Mouse (Mus musculus): ENCODE results near the gene Il6st. TPM values are rescaled to one million over a fixed set of nuclear protein-coding genes. Genes with fewer than 3 reads are reported as not detected.
"Not testable (repeated sequence)": the region's sequence is repeated elsewhere in the genome, so short reads cannot be mapped to it uniquely, and the experiment has no call there.

Il6st gene
- 100 to 1,000 TPM; 261 TPM for total RNA-seq (2021)
- long read RNA-seq, experiment 1, full-length matches to known transcripts: 9 of 58 reads
- long read RNA-seq, experiment 1, partial matches to known transcripts: 10 of 58 reads
- long read RNA-seq, experiment 1, other reads (novel, unspliced or antisense): 39 of 58 reads
- long read RNA-seq, experiment 2, full-length matches to known transcripts: 22 of 37 reads
- long read RNA-seq, experiment 2, partial matches to known transcripts: 3 of 37 reads
- long read RNA-seq, experiment 2, other reads (novel, unspliced or antisense): 12 of 37 reads

GRCm38 (mm10) chr13:112463868-112464625, at the start of gene Il6st:
TSS of gene Il6st (plus strand) at chr13:112464070.
- peak; percentile 99 for DNase-seq

- DNase-seq: no peak
Measured at GRCm38 (mm10) chr13:112415896-112416295, 48.0 kb upstream of the Il6st start.

GRCm38 (mm10) chr13:112416410-112417162, 47.3 kb upstream of the Il6st start:
- DNase-seq: no peak

DNA sequence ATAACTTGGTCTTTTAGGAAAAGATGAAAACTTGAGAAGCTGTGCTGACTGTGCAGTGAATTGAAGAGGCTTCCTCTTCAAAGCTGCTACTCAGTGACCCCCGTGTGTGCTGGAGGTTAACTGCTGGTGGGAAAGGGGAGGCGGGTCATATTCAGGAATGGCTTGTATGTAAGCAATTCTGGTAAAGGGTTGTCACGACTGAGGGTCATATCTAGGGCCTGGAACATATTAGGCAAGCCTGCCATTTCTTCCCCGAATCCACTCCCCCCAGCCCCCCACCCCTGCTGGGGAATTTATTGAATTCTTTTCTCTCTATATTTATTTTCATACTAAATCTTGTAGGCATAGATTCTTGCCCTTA, 46.7 kb upstream of the Il6st start:
- no peak for DNase-seq

- DNase-seq: no peak
Measured at GRCm38 (mm10) chr13:112417861-112418423, 45.9 kb upstream of the Il6st start.

GRCm38 (mm10) chr13:112418595-112418994, 45.3 kb upstream of the Il6st start:
- DNase-seq: no peak

- DNase-seq: no peak
Measured at GRCm38 (mm10) chr13:112424212-112424611, 39.7 kb upstream of the Il6st start.

DNA sequence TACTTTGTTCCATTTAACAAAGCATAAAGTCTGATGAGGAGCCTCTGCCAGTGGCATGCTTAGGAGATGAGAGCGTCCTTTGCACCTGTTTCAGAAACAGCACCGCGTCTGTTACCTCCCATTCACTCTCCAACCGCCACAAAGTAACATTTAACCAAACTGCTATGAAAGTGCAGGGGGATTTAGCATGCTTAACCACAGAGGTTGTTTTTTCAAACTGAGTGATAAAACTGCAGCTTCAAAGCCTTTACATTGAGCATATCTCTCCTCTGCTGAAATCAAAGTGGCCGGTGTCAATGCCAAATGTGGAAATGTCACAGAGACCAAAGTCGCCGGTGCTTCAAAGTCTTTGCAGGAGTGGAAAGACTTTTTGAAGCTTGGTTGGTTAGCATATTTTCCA, 39.2 kb upstream of the Il6st start:
- DNase-seq: peak; percentile 60

GRCm38 (mm10) chr13:112425181-112425654, 38.7 kb upstream of the Il6st start:
- DNase-seq: no peak

- no peak for DNase-seq
Measured at GRCm38 (mm10) chr13:112426265-112427135, 37.4 kb upstream of the Il6st start.

- not testable (repeated sequence) for DNase-seq
Measured at GRCm38 (mm10) chr13:112427136-112427470, 36.8 kb upstream of the Il6st start.

GRCm38 (mm10) chr13:112427521-112427920, 36.3 kb upstream of the Il6st start:
- no peak for DNase-seq

DNA sequence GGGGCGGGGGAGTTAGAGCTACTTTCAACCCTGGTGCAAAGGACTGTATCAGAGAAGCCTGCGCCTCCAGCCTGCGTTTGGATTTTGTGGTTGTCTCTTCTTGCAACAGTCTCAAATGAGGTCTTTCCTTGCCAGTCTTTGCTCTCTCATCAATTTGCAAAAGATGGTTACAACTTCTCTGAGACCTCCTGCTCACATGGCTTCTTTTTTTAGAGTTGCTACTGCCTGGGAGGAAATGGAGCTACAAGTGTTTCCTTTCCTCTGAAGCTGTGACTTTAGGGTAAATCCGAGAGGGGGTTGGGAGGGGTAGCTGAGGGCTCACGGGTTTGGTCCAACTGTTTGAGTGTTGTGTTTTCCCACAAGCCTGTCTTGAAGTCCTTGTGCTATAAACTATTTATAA, 30.6 kb upstream of the Il6st start:
- DNase-seq: no peak

DNA sequence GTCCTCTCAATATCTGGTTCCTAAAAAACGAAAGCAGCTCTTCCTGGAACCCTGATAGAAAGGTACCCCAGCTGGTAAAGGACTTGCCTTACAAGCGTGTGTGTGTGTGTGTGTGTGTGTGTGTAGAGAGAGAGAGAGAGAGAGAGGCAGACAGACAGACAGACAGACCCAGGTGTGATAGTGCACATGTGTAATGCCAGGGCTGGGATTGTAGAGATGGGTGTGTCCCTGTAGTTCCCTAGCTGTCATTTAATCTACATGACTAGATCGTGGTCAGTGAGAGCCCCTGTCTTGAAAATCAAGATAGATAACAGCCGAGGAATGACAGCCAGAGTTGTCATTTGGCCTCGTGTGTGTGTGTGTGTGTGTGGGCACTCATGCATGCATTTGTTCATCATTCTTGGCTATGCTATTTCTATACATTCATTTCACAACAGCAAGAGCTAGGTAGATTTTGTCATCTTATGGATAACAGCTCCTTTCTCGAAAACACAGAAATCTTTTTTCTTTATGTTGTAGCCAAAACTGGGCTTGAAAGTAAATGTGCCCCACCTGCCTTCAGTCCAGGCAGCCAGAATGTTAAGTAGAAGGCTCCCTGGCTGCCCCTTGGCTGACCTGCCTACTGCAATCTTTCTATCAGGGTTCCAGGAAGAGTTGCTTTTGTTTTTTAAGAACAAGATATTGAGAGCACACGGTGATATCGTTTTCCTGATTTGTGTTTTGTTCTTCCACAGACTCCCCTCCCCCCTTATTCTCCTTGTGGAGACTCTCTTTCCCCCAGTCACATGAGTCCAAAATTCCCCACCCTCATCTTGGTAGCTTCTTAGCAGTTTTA, 28.4 kb upstream of the Il6st start:
- DNase-seq: no peak

- DNase-seq: no peak
Measured at GRCm38 (mm10) chr13:112436288-112436687, 27.6 kb upstream of the Il6st start.

- DNase-seq: no peak
Measured at GRCm38 (mm10) chr13:112438001-112438868, 25.6 kb upstream of the Il6st start.

- no peak for DNase-seq
Measured at GRCm38 (mm10) chr13:112439105-112439818, 24.6 kb upstream of the Il6st start.

DNA sequence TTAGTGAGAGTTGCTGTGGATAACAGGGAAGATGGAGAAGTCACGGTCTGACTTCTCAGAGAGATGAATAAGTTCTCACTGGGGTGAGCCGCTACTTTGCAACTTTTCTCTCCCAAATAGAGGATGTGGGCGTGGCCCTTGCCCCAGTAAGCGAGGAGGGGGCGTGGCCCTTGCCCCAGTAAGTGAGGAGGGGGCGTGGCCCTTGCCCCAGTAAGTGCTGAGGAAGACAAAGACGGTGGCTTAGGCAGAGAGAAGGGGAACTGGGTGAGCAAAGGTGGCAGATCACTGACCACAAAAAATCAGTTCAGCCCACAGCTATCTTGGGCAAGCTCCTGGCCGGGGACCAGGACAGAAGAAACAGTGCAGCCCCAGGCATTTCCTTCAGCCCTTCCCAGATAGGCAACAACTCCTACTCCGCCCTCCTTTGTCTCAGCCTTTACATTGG, 23.9 kb upstream of the Il6st start:
- DNase-seq: no peak

DNA sequence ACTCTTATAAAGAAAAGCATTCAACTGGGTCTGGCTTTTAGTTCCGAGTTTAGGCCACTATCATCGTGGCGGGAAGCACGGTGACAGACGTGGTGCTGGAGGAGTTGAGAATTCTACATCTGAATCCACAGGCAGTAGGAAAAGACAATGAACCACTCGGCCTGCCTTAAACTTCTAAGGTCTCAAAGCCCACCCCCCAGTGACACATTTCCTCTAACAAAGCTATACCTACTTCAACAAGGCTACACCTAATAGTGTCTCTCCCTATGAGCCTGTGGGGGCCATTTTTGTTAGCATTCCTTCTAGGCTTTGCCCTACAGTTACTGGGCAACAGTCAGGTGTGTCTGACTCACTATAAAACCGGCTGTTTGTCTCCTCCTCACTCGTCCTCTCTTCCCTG, 23.2 kb upstream of the Il6st start:
- DNase-seq: no peak

All from adrenal gland, postnatal 10 days (tissue).